Mouse (Mus musculus): ENCODE data around the gene Aldh18a1. TPM values are rescaled to one million over a fixed set of nuclear protein-coding genes. Genes with fewer than 3 reads are reported as not detected.

Gene Aldh18a1
- polyA plus RNA-seq, 1 experiment from 2014 or later = 41.2 TPM

- 25% methylated on average over 5 of the region's 5 CpGs for whole genome bisulfite sequencing
Observed at GRCm38 (mm10) chr19:40548796-40549515, 39.3 kb downstream of the Aldh18a1 start.

GRCm38 (mm10) chr19:40548386-40548785, 39.9 kb downstream of the Aldh18a1 start:
- no peak for ATAC-seq (ENCODE audit: insufficient number of reproducible peaks, insufficient read depth, low FRiP score, low read depth)
- peaks cover 32% of the 10 kb centered on the region for H3K36me3 ChIP-seq (ENCODE audit: control insufficient read depth, insufficient read depth, low read length)
- peak overlapping the region in 1 of 2 experiments; percentile 75; a peak in 2 of 4 replicates for H3K27ac ChIP-seq (replicated peaks in 1 of 2; ENCODE audit: control insufficient read depth in 1 of 2, insufficient read depth in 1 of 2, low read depth in 2 of 2, low read length in 2 of 2)
- no peak overlapping the region for H3K9ac ChIP-seq (ENCODE audit: low read length)
- no peak overlapping the region for H3K4me2 ChIP-seq (ENCODE audit: low read length)
- 90% methylated on average over 6 of the region's 6 CpGs for WGBS
- H3K9me3 ChIP-seq (ENCODE audit: control insufficient read depth, low read length) = no peaks in the 10 kb centered on the region
- H3K4me1 ChIP-seq (ENCODE audit: control insufficient read depth in 2 of 2, insufficient read depth in 2 of 2, low read length in 2 of 2) = peaks cover 9 to 15% of the 10 kb centered on the region in 2 experiments
- no peaks in the 10 kb centered on the region for H3K27me3 ChIP-seq (ENCODE audit: control insufficient read depth, insufficient read depth, low read length)
- no peak overlapping the region for H3K4me3 ChIP-seq (ENCODE audit: control insufficient read depth in 1 of 2, insufficient read depth in 1 of 2, low read depth in 1 of 2, low read length in 2 of 2)

More at GRCm38 (mm10) chr19:40548796-40549515, 39.3 kb downstream of the Aldh18a1 start:
- Histone ChIP-seq H3K36me3 (ENCODE audit: control insufficient read depth, insufficient read depth, low read length) (peaks cover 37% of the 10 kb centered on the region), H3K4me2 (ENCODE audit: low read length) (0 out of 2 replicates have a peak overlapping the region, but pooled peaks have one; percentile 2), H3K4me3 (ENCODE audit: control insufficient read depth in 1 of 2, insufficient read depth in 1 of 2, low read depth in 1 of 2, low read length in 2 of 2) (no peak overlapping the region), H3K9ac (ENCODE audit: low read length) (peak overlapping the region; percentile 22; the same call in 1 of the 2 replicates), H3K4me1 (ENCODE audit: control insufficient read depth in 2 of 2, insufficient read depth in 2 of 2, low read length in 2 of 2) (peaks cover 9 to 15% of the 10 kb centered on the region in 2 experiments), H3K27ac (replicated peaks in 1 of 2; ENCODE audit: control insufficient read depth in 1 of 2, insufficient read depth in 1 of 2, low read depth in 2 of 2, low read length in 2 of 2) (peak overlapping the region; percentile 62 to 75), H3K9me3 (ENCODE audit: control insufficient read depth, low read length) (no peaks in the 10 kb centered on the region), H3K27me3 (ENCODE audit: control insufficient read depth, insufficient read depth, low read length) (no peaks in the 10 kb centered on the region)
- ATAC-seq (ENCODE audit: insufficient number of reproducible peaks, insufficient read depth, low FRiP score, low read depth) = peak; percentile 42

GRCm38 (mm10) chr19:40544856-40545255, 43.4 kb downstream of the Aldh18a1 start:
- Histone ChIP-seq H3K4me3 (ENCODE audit: control insufficient read depth in 1 of 2, insufficient read depth in 1 of 2, low read depth in 1 of 2, low read length in 2 of 2) (no peak overlapping the region), H3K9me3 (ENCODE audit: control insufficient read depth, low read length) (no peaks in the 10 kb centered on the region), H3K36me3 (ENCODE audit: control insufficient read depth, insufficient read depth, low read length) (no peaks in the 10 kb centered on the region), H3K4me2 (ENCODE audit: low read length) (no peak overlapping the region), H3K27me3 (ENCODE audit: control insufficient read depth, insufficient read depth, low read length) (no peaks in the 10 kb centered on the region), H3K4me1 (ENCODE audit: control insufficient read depth in 2 of 2, insufficient read depth in 2 of 2, low read length in 2 of 2) (peaks cover 9 to 15% of the 10 kb centered on the region in 2 experiments), H3K9ac (ENCODE audit: low read length) (no peak overlapping the region), H3K27ac (replicated peaks in 1 of 2; ENCODE audit: control insufficient read depth in 1 of 2, insufficient read depth in 1 of 2, low read depth in 2 of 2, low read length in 2 of 2) (no peak overlapping the region)
- whole genome bisulfite sequencing = 7% methylated on average over 3 of the region's 3 CpGs
- ATAC-seq (ENCODE audit: insufficient number of reproducible peaks, insufficient read depth, low FRiP score, low read depth) = no peak

DNA sequence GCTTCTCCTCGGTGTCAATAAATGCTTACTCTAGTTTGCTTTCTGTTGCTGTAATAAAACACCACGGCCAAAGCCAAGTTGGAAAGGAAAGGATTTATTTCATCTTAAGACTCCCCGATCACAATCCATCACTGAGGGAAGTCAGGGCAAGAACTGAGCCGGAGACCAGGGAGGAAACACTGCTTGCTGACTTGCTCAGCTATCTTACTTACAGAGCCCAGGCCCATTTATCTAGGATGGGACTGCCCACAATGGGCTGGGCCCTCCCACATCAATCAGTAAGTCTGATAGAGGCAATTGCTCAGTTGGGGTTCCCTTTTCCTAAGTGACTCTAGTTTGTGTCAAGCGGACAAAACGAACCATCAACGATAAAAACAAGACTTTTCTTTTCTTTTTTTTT, 45.5 kb downstream of the Aldh18a1 start:
- no peak for ATAC-seq (ENCODE audit: insufficient number of reproducible peaks, insufficient read depth, low FRiP score, low read depth)
- Histone ChIP-seq H3K36me3 (ENCODE audit: control insufficient read depth, insufficient read depth, low read length) (no peaks in the 10 kb centered on the region), H3K27ac (replicated peaks in 1 of 2; ENCODE audit: control insufficient read depth in 1 of 2, insufficient read depth in 1 of 2, low read depth in 2 of 2, low read length in 2 of 2) (no peak overlapping the region), H3K9ac (ENCODE audit: low read length) (no peak overlapping the region), H3K9me3 (ENCODE audit: control insufficient read depth, low read length) (no peaks in the 10 kb centered on the region), H3K4me1 (ENCODE audit: control insufficient read depth in 2 of 2, insufficient read depth in 2 of 2, low read length in 2 of 2) (no peaks in the 10 kb centered on the region), H3K27me3 (ENCODE audit: control insufficient read depth, insufficient read depth, low read length) (no peaks in the 10 kb centered on the region), H3K4me2 (ENCODE audit: low read length) (no peak overlapping the region), H3K4me3 (ENCODE audit: control insufficient read depth in 1 of 2, insufficient read depth in 1 of 2, low read depth in 1 of 2, low read length in 2 of 2) (no peak overlapping the region)
- WGBS = 65% methylated on average over 7 of the region's 7 CpGs

DNA sequence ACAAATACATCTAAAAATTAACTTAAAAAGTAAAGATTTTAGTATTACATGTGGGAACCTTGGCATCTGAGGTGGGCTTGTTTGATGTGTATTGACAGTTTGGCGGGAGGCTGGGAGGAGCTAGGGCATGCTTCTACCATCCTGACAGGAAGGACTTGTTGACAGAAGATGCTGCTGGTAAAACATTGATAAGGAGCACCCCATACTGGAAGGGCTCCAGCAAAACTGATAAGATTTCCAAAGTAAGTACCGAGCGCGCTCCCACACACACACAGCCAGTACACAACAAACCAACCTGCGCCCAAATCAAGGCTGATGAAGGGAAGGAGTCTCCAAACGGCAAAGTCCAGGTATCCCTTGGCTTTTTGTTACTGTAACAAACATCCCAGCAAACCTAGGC, 51.7 kb downstream of the Aldh18a1 start:
- Histone ChIP-seq H3K9me3 (ENCODE audit: control insufficient read depth, low read length) (no peaks in the 10 kb centered on the region), H3K4me3 (ENCODE audit: control insufficient read depth in 1 of 2, insufficient read depth in 1 of 2, low read depth in 1 of 2, low read length in 2 of 2) (no peak overlapping the region), H3K27ac (replicated peaks in 1 of 2; ENCODE audit: control insufficient read depth in 1 of 2, insufficient read depth in 1 of 2, low read depth in 2 of 2, low read length in 2 of 2) (no peak overlapping the region), H3K9ac (ENCODE audit: low read length) (no peak overlapping the region), H3K4me1 (ENCODE audit: control insufficient read depth in 2 of 2, insufficient read depth in 2 of 2, low read length in 2 of 2) (peaks cover 4 to 5% of the 10 kb centered on the region in 2 experiments; a peak in 3 of 4 replicates), H3K27me3 (ENCODE audit: control insufficient read depth, insufficient read depth, low read length) (no peaks in the 10 kb centered on the region), H3K36me3 (ENCODE audit: control insufficient read depth, insufficient read depth, low read length) (no peaks in the 10 kb centered on the region), H3K4me2 (ENCODE audit: low read length) (no peak overlapping the region)
- 31% methylated on average over 6 of the region's 6 CpGs for WGBS
- ATAC-seq (ENCODE audit: insufficient number of reproducible peaks, insufficient read depth, low FRiP score, low read depth) = no peak

- H3K36me3 ChIP-seq (ENCODE audit: control insufficient read depth, insufficient read depth, low read length) = no peaks in the 10 kb centered on the region
- H3K9ac ChIP-seq (ENCODE audit: low read length) = no peak overlapping the region
- H3K27me3 ChIP-seq (ENCODE audit: control insufficient read depth, insufficient read depth, low read length) = no peaks in the 10 kb centered on the region
- peaks cover 4 to 5% of the 10 kb centered on the region in 2 experiments; a peak in 3 of 4 replicates for H3K4me1 ChIP-seq (ENCODE audit: control insufficient read depth in 2 of 2, insufficient read depth in 2 of 2, low read length in 2 of 2)
- no peak overlapping the region for H3K27ac ChIP-seq (replicated peaks in 1 of 2; ENCODE audit: control insufficient read depth in 1 of 2, insufficient read depth in 1 of 2, low read depth in 2 of 2, low read length in 2 of 2)
- no peaks in the 10 kb centered on the region for H3K9me3 ChIP-seq (ENCODE audit: control insufficient read depth, low read length)
- ATAC-seq (ENCODE audit: insufficient number of reproducible peaks, insufficient read depth, low FRiP score, low read depth) = no peak
- WGBS = 65% methylated on average over 5 of the region's 5 CpGs
- H3K4me3 ChIP-seq (ENCODE audit: control insufficient read depth in 1 of 2, insufficient read depth in 1 of 2, low read depth in 1 of 2, low read length in 2 of 2) = no peak overlapping the region
- no peak overlapping the region for H3K4me2 ChIP-seq (ENCODE audit: low read length)
Observed at GRCm38 (mm10) chr19:40532525-40532924, 55.7 kb downstream of the Aldh18a1 start.

- 62% methylated on average over 2 of the region's 2 CpGs for WGBS
- Histone ChIP-seq H3K36me3 (ENCODE audit: control insufficient read depth, insufficient read depth, low read length) (no peaks in the 10 kb centered on the region), H3K4me2 (ENCODE audit: low read length) (no peak overlapping the region), H3K27me3 (ENCODE audit: control insufficient read depth, insufficient read depth, low read length) (no peaks in the 10 kb centered on the region), H3K4me1 (ENCODE audit: control insufficient read depth in 2 of 2, insufficient read depth in 2 of 2, low read length in 2 of 2) (peaks cover 5 to 7% of the 10 kb centered on the region in 2 experiments; a peak in 2 of 4 replicates), H3K27ac (replicated peaks in 1 of 2; ENCODE audit: control insufficient read depth in 1 of 2, insufficient read depth in 1 of 2, low read depth in 2 of 2, low read length in 2 of 2) (no peak overlapping the region), H3K4me3 (ENCODE audit: control insufficient read depth in 1 of 2, insufficient read depth in 1 of 2, low read depth in 1 of 2, low read length in 2 of 2) (no peak overlapping the region), H3K9ac (ENCODE audit: low read length) (no peak overlapping the region), H3K9me3 (ENCODE audit: control insufficient read depth, low read length) (no peaks in the 10 kb centered on the region)
- no peak for ATAC-seq (ENCODE audit: insufficient number of reproducible peaks, insufficient read depth, low FRiP score, low read depth)
Observed at GRCm38 (mm10) chr19:40530323-40530722, 57.9 kb downstream of the Aldh18a1 start.

Measured in heart, embryonic 14.5 days (tissue).